Mouse (Mus musculus): Measurements from ENCODE around the gene Apoc1. TPM values are rescaled to one million over a fixed set of nuclear protein-coding genes. Genes with fewer than 3 reads are reported as not detected.

The Apoc1 gene
- total and polyA plus RNA-seq, 2 experiments from 2014 or later: 8.2 TPM; not detected in 1

- WGBS: 86% methylated on average over 5 of the region's 5 CpGs
- no peak for ATAC-seq (ENCODE audit: insufficient read depth, low read depth)
- Histone ChIP-seq H3K9ac (replicated peaks; ENCODE audit: low read depth, low read length) (no peak overlapping the region), H3K27ac (ENCODE audit: low read depth) (no peak overlapping the region), H3K4me2 (ENCODE audit: low read depth, low read length) (no peak overlapping the region), H3K36me3 (replicated peaks; ENCODE audit: control insufficient read depth, insufficient read depth, low read length) (peaks cover 19% of the 10 kb centered on the region), H3K9me3 (replicated peaks; ENCODE audit: control insufficient read depth, low read length) (peaks cover 11% of the 10 kb centered on the region; the same call in 1 of the 2 replicates), H3K4me3 (ENCODE audit: low read depth, low read length) (no peak overlapping the region), H3K4me1 (ENCODE audit: control insufficient read depth, insufficient read depth) (peaks cover 8% of the 10 kb centered on the region; the same call in 1 of the 2 replicates), H3K27me3 (ENCODE audit: control insufficient read depth, insufficient read depth, low read length) (no peaks in the 10 kb centered on the region)
- TF ChIP-seq CTCF (IDR thresholded peaks at IDR 0.05; ENCODE audit: low read depth) (no peak), EP300 (IDR thresholded peaks at IDR 0.05; ENCODE audit: low read depth) (no peak)
- no peak for DNase-seq (ENCODE audit: low spot score)
Measured at GRCm38 (mm10) chr7:19718297-19718952, 26.0 kb upstream of the Apoc1 start.

DNA sequence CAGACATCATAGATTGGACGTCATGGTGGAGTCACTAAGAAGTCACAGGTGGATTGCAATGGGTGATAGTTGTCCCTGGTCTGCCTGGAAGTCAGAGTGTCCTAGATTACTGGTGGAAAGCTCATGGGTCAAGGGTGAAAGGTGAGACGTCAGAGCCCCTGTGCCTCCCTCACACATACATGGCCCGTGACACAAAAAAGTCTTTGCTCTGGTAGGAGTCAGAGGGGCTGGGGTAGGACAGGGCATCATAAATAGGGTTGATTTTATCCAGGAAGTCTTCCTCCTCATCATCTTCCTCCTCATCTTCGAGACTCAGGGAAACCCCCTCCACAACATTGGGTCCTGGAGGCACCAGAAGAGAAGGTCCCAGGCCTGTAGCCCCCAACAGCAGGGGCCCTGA, 24.9 kb upstream of the Apoc1 start:
- Histone ChIP-seq H3K27ac (ENCODE audit: low read depth) (no peak overlapping the region), H3K36me3 (replicated peaks; ENCODE audit: control insufficient read depth, insufficient read depth, low read length) (peaks cover 29% of the 10 kb centered on the region), H3K4me1 (ENCODE audit: control insufficient read depth, insufficient read depth) (peaks cover 8% of the 10 kb centered on the region; the same call in 1 of the 2 replicates), H3K9me3 (replicated peaks; ENCODE audit: control insufficient read depth, low read length) (peaks cover 11% of the 10 kb centered on the region; the same call in 1 of the 2 replicates), H3K9ac (replicated peaks; ENCODE audit: low read depth, low read length) (no peak overlapping the region), H3K4me3 (ENCODE audit: low read depth, low read length) (no peak overlapping the region), H3K4me2 (ENCODE audit: low read depth, low read length) (no peak overlapping the region), H3K27me3 (ENCODE audit: control insufficient read depth, insufficient read depth, low read length) (no peaks in the 10 kb centered on the region)
- TF ChIP-seq CTCF (IDR thresholded peaks at IDR 0.05; ENCODE audit: low read depth): no peak
- no peak for TF ChIP-seq EP300 (IDR thresholded peaks at IDR 0.05; ENCODE audit: low read depth)
- 90% methylated on average over 4 of the region's 4 CpGs for WGBS
- ATAC-seq (ENCODE audit: insufficient read depth, low read depth) (no peak), DNase-seq (ENCODE audit: low spot score) (no peak)

- Histone ChIP-seq H3K9me3 (replicated peaks; ENCODE audit: control insufficient read depth, low read length) (peaks cover 11% of the 10 kb centered on the region; the same call in 1 of the 2 replicates), H3K4me1 (ENCODE audit: control insufficient read depth, insufficient read depth) (peaks cover 8% of the 10 kb centered on the region; the same call in 1 of the 2 replicates), H3K4me3 (ENCODE audit: low read depth, low read length) (no peak overlapping the region), H3K9ac (replicated peaks; ENCODE audit: low read depth, low read length) (no peak overlapping the region), H3K27ac (ENCODE audit: low read depth) (no peak overlapping the region), H3K27me3 (ENCODE audit: control insufficient read depth, insufficient read depth, low read length) (no peaks in the 10 kb centered on the region), H3K4me2 (ENCODE audit: low read depth, low read length) (no peak overlapping the region; the same call in 1 of the 2 replicates), H3K36me3 (replicated peaks; ENCODE audit: control insufficient read depth, insufficient read depth, low read length) (peaks cover 34% of the 10 kb centered on the region)
- no peak for DNase-seq (ENCODE audit: low spot score)
- TF ChIP-seq CTCF (IDR thresholded peaks at IDR 0.05; ENCODE audit: low read depth): no peak
- TF ChIP-seq EP300 (IDR thresholded peaks at IDR 0.05; ENCODE audit: low read depth): no peak
- ATAC-seq (ENCODE audit: insufficient read depth, low read depth): no peak
- 65% methylated on average over 2 of the region's 2 CpGs for WGBS
Measured at GRCm38 (mm10) chr7:19716822-19717221, 24.4 kb upstream of the Apoc1 start.

DNA sequence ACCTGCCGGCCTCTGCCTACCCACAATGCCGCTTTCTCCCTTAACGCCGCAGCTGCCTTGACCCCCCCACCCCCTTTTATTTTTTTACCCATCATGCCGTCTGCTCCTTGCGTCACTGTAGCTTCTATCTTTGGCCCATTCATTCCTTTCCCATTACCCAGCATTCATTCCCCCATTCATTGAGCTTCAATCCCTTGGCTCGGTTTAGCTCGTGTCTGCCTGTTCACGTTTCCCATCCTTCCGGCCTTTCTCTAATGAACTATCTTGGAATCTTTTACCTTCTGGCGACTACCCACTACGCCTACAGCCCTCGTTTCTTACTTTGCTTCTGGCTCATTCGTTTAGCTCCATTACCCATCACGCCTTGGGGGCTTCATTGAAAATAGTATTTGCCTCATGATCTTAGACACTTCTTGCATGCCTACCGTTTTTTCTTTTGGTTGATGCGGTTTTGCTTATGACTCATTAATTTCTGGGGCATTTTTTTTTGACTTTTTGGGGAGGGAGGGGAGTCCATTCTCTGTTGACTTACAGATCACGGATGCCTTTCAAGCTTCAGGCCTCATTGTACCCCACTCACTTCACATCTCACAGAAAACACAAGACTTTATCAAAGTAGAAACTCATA, 23.7 kb upstream of the Apoc1 start:
- Histone ChIP-seq H3K27ac (ENCODE audit: low read depth) (peak overlapping the region; percentile 86), H3K36me3 (replicated peaks; ENCODE audit: control insufficient read depth, insufficient read depth, low read length) (peaks cover 40% of the 10 kb centered on the region), H3K4me1 (ENCODE audit: control insufficient read depth, insufficient read depth) (peaks cover 8% of the 10 kb centered on the region; the same call in 1 of the 2 replicates), H3K9ac (replicated peaks; ENCODE audit: low read depth, low read length) (no peak overlapping the region), H3K4me2 (ENCODE audit: low read depth, low read length) (peak overlapping the region; percentile 63), H3K4me3 (ENCODE audit: low read depth, low read length) (peak overlapping the region; percentile 36), H3K9me3 (replicated peaks; ENCODE audit: control insufficient read depth, low read length) (peaks cover 8% of the 10 kb centered on the region; the same call in 1 of the 2 replicates), H3K27me3 (ENCODE audit: control insufficient read depth, insufficient read depth, low read length) (no peaks in the 10 kb centered on the region)
- DNase-seq (ENCODE audit: low spot score) (no peak), ATAC-seq (ENCODE audit: insufficient read depth, low read depth) (no peak)
- WGBS: 6% methylated on average over 18 of the region's 18 CpGs
- 0 out of 2 replicates have a peak, but pooled peaks have one; percentile 18 for TF ChIP-seq EP300 (IDR thresholded peaks at IDR 0.05; ENCODE audit: low read depth)
- no peak for TF ChIP-seq CTCF (IDR thresholded peaks at IDR 0.05; ENCODE audit: low read depth)

GRCm38 (mm10) chr7:19715239-19716054, 23.0 kb upstream of the Apoc1 start, which contains the start of gene Tomm40:
TSS of gene Tomm40 (minus strand) at chr7:19715438.
- H3K9ac ChIP-seq (replicated peaks; ENCODE audit: low read depth, low read length): peak within 1 kb of the TSS; percentile 87
- WGBS: under 1% methylated on average over 59 of the region's 59 CpGs
- H3K4me2 ChIP-seq (ENCODE audit: low read depth, low read length): peak within 1 kb of the TSS; percentile 88
- H3K36me3 ChIP-seq (replicated peaks; ENCODE audit: control insufficient read depth, insufficient read depth, low read length): peaks cover 40% of the 10 kb centered on the region
- H3K27me3 ChIP-seq (ENCODE audit: control insufficient read depth, insufficient read depth, low read length): no peaks in the 10 kb centered on the region
- TF ChIP-seq CTCF (IDR thresholded peaks at IDR 0.05; ENCODE audit: low read depth): no peak
- no peak for TF ChIP-seq EP300 (IDR thresholded peaks at IDR 0.05; ENCODE audit: low read depth)
- peak within 1 kb of the TSS; percentile 86 for H3K27ac ChIP-seq (ENCODE audit: low read depth)
- H3K4me1 ChIP-seq (ENCODE audit: control insufficient read depth, insufficient read depth): peaks cover 8% of the 10 kb centered on the region; the same call in 1 of the 2 replicates
- peak within 1 kb of the TSS; percentile 74 for H3K4me3 ChIP-seq (ENCODE audit: low read depth, low read length)
- 0 out of 2 replicates have a peak, but pooled peaks cover under 1% of the 10 kb centered on the region for H3K9me3 ChIP-seq (replicated peaks; ENCODE audit: control insufficient read depth, low read length)
- peak; percentile 100 for DNase-seq (ENCODE audit: low spot score)
- ATAC-seq (ENCODE audit: insufficient read depth, low read depth): peak; percentile 96
